Mouse (Mus musculus) thymus, adult 2 months (tissue): Measurements from ENCODE around the gene Jup.

Experiments
- CTCF ChIP-seq: fragments of 200-500 bp; IDR thresholded peaks from 2 replicates; pipeline ENCODE4 v1.5.1; 2012; ENCODE audit warnings: mild to moderate bottlenecking, control low read depth, low read length, moderate library complexity, borderline replicate concordance; ENCODE audit not compliant: control insufficient read depth, poor library complexity, insufficient read depth; ENCODE audit errors: extremely low read depth
- POLR2A ChIP-seq: fragments of 200-500 bp; IDR thresholded peaks from 2 replicates; pipeline ENCODE4 v1.6.1; 2012; ENCODE audit warnings: mild to moderate bottlenecking, low read length, control low read depth, moderate library complexity; ENCODE audit not compliant: control insufficient read depth, poor library complexity, insufficient read depth; ENCODE audit errors: extremely low read depth

GRCm38 (mm10) chr11:100322591-100323258 is 74.8 kb downstream of the Jup start:
- TF ChIP-seq CTCF = no peak
- TF ChIP-seq POLR2A = no peak
